Mouse (Mus musculus) embryo, embryonic 11 days (tissue): ENCODE results near the gene Fgf9.
A peak's percentile ranks its signal among the peaks of the same experiment; 100 is the strongest.

Experiments used
- DNase-seq: peaks from one replicate; pipeline ENCODE4 v3.0.0-alpha.2; 2015

The Fgf9 gene

GRCm38 (mm10) chr14:58091321-58091720, 21.0 kb downstream of the Fgf9 start:
- no peak for DNase-seq

GRCm38 (mm10) chr14:58099599-58099998, 29.3 kb downstream of the Fgf9 start:
- DNase-seq: no peak

GRCm38 (mm10) chr14:58101298-58101697, 31.0 kb downstream of the Fgf9 start:
- DNase-seq: no peak

DNA sequence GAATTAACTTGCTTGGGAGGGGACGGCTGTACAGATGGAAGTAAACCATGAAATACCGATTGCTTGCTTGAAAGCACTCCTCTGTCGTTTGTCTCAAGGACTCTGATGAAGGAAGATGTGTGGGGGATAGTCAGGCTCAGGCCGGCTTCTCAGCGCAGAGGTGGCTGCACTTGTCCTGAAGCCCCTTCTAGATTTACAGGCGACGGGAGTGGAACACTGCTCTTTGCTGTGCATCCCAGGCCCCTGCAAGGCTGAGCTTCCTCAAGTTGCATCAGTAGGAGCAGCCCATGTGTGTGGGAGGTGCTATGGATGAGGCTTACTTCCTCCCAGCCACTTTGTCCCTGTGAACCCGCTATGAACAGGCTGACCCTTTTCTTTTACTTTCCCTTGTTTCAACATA, 33.9 kb downstream of the Fgf9 start:
- no peak for DNase-seq

GRCm38 (mm10) chr14:58105596-58105995, 35.2 kb downstream of the Fgf9 start:
- DNase-seq: no peak

- DNase-seq: no peak
Observed at GRCm38 (mm10) chr14:58109601-58110000, 39.3 kb downstream of the Fgf9 start.

- no peak for DNase-seq
Observed at GRCm38 (mm10) chr14:58111562-58111961, 41.2 kb downstream of the Fgf9 start.

- no peak for DNase-seq
Observed at GRCm38 (mm10) chr14:58112341-58112740, 42.0 kb downstream of the Fgf9 start.

DNA sequence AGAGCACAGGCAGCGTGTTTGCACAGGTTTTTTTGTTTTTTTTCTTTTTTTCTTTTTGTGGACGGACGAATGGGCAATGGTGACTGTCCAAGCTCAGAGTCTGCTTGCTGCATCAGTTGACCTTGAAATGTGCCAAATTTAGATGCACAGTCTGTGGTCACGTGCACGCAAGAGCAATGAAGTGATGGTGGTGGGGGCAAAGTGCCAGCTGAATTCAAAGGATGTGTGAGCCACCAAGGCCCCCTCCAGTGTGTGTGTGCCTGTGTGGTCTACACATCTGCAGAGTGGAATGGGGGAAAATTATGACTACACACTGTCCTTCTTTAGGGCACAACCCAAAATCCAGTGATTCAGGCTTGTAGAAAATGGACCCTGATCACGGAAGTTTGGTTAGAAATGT, 42.8 kb downstream of the Fgf9 start:
- DNase-seq: no peak

DNA sequence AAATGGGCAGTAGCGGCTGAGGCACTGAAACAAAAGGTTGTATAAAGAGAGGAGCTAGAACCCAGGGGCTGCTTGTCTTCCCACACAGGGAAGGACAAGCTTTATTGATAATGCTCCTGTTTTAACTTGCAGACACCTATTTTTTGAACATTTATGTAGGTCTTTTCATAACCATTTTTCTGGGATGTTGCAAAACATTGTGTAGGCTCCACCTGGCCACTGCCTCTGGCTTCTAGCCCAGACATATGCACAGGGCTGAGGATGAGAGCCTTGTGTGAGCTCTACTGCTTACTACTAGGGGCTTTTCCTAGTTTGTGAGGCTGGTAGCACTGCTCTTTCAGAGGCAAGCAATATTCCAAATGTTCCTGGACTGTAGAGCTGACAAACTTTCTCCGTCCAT, 43.8 kb downstream of the Fgf9 start:
- DNase-seq: no peak

DNA sequence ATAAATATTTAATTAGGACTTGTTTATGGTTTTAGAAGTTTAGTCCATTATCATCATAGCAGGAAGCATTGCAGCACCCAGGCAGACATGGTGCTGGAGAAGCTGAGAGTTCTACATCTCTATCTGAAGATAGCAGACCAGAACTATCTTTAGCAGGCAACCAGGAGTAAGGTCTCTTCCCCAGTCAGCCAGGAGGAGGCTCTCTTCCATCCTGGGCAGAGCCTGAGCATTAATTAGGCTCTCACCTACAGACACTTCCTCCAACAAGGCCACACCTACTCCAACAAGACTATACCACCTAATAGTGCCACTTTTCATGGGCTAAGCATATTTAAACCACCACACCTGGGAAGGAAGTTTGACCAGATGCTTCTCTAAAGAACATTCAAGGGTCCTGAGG, 54.3 kb downstream of the Fgf9 start:
- no peak for DNase-seq

- no peak for DNase-seq
Observed at GRCm38 (mm10) chr14:58126508-58126907, 56.2 kb downstream of the Fgf9 start.

DNA sequence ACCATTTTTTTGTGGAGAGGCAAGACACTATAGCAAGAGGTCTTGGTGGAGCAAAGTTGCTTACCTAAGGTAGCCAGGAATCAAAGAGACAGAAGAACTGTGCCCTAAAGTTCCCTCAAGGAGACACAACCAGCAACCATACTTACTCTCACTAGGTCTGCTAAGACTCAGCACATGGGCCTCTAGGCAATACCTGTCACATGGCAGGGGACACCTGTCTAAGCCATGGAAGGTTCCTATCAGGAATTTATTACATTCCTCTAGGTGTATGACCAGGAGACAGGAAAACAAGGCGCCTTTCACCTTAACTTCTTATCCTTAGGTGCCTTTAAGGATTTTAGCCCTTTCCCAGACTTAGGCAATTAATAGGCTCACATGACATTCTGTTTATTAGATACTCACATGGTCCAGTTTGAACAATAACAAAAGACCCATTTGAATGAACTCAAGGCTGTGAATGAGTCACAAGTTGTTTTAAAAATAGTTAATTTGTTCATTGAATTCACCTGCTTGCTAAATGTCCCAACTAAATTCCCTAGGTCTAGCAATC, 69.2 kb downstream of the Fgf9 start:
- DNase-seq: no peak

DNA sequence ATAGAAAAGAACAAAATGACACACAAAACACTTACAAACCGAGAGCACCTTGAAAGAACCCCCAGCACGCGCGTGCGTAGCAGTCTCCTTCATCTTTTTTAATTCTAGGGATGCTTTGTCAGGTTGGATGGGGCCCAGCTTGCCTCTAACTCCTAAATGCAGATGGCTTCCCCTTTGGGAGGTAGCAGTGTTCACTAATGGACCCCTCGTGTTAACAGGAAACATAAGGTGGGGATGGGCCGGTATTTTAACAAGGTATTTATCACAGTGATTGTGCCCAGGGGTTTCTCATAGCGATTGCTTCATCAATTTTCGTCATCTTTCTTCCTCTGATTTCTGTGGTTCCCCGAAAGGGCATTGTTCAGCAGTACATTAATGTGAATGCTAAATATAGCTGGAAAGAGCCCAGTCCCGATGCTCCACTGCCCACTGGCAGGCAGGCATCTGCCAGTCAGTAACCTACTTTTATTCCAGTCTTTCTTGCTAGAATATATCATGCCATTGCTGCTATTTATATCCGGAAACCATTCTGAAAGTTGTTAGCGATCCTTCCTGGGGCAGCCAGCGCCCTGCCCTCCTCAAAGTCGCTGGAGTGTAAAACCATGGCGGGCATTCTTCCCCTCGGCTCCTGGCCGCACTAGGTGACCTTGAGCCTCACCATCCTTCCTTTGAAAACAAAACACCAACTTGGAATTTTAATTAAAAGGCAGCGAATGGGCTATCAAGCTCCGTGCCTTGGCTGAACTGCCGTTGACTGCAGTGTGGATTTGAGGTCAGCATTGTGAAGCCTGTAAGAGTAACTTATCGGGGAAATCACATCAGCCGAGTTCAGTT, 79.5 kb downstream of the Fgf9 start:
- peak; percentile 2 for DNase-seq

DNA sequence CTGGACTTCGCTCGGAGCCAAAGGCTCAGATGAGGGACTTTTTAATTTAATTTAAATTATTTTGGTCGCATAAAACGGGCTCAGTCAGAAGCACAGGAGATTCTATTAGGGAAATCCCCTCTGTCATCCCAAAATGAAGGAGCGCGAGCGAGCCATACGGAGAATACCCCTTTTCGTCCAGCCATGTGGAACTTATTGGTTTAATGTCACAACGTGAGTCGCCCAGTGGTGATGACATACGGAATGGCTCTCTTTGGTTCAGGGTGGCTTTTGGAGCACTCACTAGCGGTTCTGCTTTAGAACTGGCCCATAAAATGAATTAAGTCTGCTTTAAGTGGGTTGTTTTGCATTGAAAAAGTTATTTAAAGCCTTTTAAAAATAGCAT, 80.1 kb downstream of the Fgf9 start:
- peak; percentile 19 for DNase-seq

- DNase-seq: peak; percentile 22
Observed at GRCm38 (mm10) chr14:58152110-58152509, 81.8 kb downstream of the Fgf9 start.

DNA sequence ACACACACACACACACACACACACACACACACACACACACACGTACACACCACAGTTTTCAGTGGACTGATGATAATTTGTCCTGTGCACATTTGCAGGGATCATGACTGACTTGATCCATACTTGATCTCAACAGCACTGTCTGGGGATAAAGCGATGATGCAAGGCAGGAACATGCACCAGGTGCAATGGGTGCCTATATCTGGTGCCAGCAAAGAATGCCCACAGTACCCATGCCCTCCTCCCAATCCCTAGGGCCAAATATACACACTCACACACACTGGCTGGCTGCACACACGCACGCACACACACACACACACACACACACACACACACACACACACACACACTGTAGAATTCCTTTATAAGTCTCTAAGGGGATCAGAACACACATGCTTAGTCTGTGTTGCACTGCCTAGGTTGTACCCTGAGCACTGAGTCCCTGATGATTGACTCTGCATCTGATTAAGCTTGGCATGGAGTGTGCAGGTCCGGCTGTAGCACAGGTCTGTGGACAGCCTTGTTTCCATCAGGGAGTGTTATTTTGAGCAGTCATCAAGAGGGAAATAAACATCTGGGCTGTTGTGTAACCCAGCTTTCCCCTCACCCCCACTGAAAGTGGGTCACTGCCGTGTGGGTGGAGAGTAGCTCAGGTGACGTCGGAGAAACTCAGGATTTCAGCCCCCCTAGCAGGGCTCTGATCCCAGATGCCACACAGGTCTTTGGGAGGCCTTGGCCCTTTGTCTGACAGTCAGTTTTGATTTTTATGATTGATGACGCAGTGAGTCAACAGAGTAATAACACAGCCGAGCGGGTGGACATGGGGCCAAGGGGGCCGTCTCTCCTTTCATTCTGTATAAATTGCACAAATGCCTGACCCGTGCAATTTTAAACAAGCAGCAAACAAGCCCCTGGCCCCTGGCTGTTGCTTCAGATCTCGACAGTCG, 83.4 kb downstream of the Fgf9 start:
- peak; percentile 33 for DNase-seq

DNA sequence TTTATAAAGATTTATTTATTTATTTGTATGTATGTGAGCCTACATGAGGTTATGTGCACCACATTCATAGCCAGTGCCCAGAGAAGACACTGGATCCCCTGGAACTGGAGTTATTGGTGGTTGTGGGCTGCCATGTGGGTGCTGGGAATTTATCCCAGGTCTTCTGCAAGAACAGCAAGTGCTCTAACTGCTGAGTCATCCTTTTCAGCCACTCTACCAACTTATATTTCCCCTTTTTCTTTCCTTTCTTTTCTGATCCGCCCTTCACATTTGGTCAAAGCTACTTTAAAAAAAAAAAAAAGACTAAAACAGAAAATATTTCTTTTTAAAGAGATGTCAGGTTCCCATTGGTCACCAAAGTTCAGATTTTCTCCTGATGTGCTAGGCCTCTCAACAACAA, 90.3 kb downstream of the Fgf9 start:
- DNase-seq: no peak
